In the genomic region with DNA sequence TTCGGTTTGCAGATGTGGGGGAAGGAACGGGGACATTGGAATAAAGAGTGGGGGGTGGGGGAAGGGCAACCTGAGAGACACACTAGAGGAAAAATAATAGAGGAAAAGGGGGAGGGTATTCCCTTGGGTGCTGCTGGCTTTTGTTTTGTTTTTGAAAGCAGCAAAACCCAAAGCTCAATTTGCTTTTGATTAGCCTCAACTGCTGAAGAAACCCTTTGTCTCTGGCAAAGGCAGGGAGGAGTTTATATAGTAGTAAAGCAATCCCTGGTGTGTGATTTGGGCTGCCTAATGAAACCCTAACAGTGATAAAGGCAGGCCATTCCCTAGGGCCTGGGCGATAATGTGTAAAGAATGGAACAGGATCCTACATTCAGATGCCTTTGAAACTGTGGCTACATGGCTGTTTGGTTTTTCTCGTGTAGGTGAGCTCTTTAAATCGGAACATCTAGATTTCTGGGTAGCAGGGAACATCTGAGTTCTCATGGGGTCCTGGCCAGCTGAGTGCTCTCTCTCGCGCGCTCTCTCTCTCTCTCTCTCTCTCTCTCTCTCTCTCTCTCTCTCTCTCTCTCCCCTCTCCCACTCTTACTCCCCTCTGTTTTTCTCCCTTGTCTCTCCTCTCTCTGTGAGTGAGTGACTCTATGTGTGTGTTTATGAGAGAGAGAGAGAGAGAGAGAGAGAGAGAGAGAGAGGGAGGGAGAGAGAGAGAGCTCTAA, we compare ENCODE assay signal across 8 mouse cellular contexts. TPM values are rescaled to one million over a fixed set of nuclear protein-coding genes. Genes with fewer than 3 reads are reported as not detected.
DNase-seq lines count a peak whose midpoint lies in the region; ATAC-seq and TF ChIP-seq lines count a peak whose summit lies in the region.
"Had no signal": no experiment of that assay in that cellular context is flagged by ENCODE, and none has a peak within 500 bp of the region (broad histone marks: within the 10 kb centered on the region; RNA-seq: fewer than 3 reads in every experiment).

No protein-coding gene starts in this region.

- TF ChIP-seq POLR2A in lung, adult 2 months (IDR thresholded peaks at IDR 0.05; ENCODE audit: borderline replicate concordance, extremely low read depth, low read depth, low read length): no peak

- 0 out of 2 replicates have a peak overlapping the region, but pooled peaks have one; percentile 15 for H3K27ac ChIP-seq in lung, postnatal 0 days (ENCODE audit: low read length)
- no peak overlapping the region; the same call in 1 of the 2 replicates for H3K27ac ChIP-seq in forebrain, embryonic 14.5 days (ENCODE audit: low read depth, low read length)
- H3K27ac ChIP-seq in limb, embryonic 15.5 days: peak overlapping the region; percentile 59

- no peak overlapping the region for H3K9ac ChIP-seq in lung, postnatal 0 days (replicated peaks; ENCODE audit: low read depth)
- no peak overlapping the region for H3K9ac ChIP-seq in forebrain, embryonic 14.5 days (ENCODE audit: low read length)
- H3K9ac ChIP-seq in limb, embryonic 15.5 days: no peak overlapping the region

- H3K4me3 ChIP-seq in lung, postnatal 0 days (ENCODE audit: low read depth, low read length): no peak overlapping the region
- no peak overlapping the region for H3K4me3 ChIP-seq in lung, adult 2 months (replicated peaks; ENCODE audit: extremely low read depth, low read depth, low read length)
- H3K4me3 ChIP-seq in forebrain, embryonic 14.5 days (ENCODE audit: low read depth, low read length): 0 out of 2 replicates have a peak overlapping the region, but pooled peaks have one; percentile 8
- H3K4me3 ChIP-seq in limb, embryonic 15.5 days: no peak overlapping the region

- no peak for TF ChIP-seq EP300 in lung, postnatal 0 days (IDR thresholded peaks at IDR 0.05)

- no peak for TF ChIP-seq CTCF in lung, postnatal 0 days (IDR thresholded peaks at IDR 0.05)
- no peak for TF ChIP-seq CTCF in lung, adult 2 months (IDR thresholded peaks at IDR 0.05; ENCODE audit: insufficient read depth, low read length)

- no peaks in the 10 kb centered on the region for H3K36me3 ChIP-seq in lung, postnatal 0 days (ENCODE audit: insufficient read depth, low read length)
- H3K36me3 ChIP-seq in forebrain, embryonic 14.5 days (ENCODE audit: control insufficient read depth, insufficient read depth, low read length): no peaks in the 10 kb centered on the region
- H3K36me3 ChIP-seq in limb, embryonic 15.5 days: no peaks in the 10 kb centered on the region

- 43% methylated on average over 8 of the region's 8 CpGs for WGBS in lung, postnatal 0 days
- 53% methylated on average over 8 of the region's 8 CpGs for WGBS in lung, adult 2 months
- WGBS in forebrain, embryonic 14.5 days: 6% methylated on average over 8 of the region's 8 CpGs
- WGBS in limb, embryonic 15.5 days: 14% methylated on average over 8 of the region's 8 CpGs

- no peaks in the 10 kb centered on the region for H3K9me3 ChIP-seq in lung, postnatal 0 days (ENCODE audit: low read length)
- H3K9me3 ChIP-seq in forebrain, embryonic 14.5 days (replicated peaks; ENCODE audit: control insufficient read depth, low read length): no peaks in the 10 kb centered on the region
- no peaks in the 10 kb centered on the region for H3K9me3 ChIP-seq in limb, embryonic 15.5 days

- H3K27me3 ChIP-seq in lung, postnatal 0 days (replicated peaks; ENCODE audit: insufficient read depth, low read length): no peaks in the 10 kb centered on the region
- H3K27me3 ChIP-seq in forebrain, embryonic 14.5 days (replicated peaks; ENCODE audit: control insufficient read depth, insufficient read depth, low read length): no peaks in the 10 kb centered on the region
- no peaks in the 10 kb centered on the region for H3K27me3 ChIP-seq in limb, embryonic 15.5 days

- DNase-seq in lung, postnatal 0 days (ENCODE audit: low spot score): no peak
- DNase-seq in lung, adult 2 months: no peak
- peak; percentile 37 for DNase-seq in forebrain, embryonic 14.5 days (ENCODE audit: low spot score)
- peak; percentile 43 for DNase-seq in retina, postnatal 1 day
- no peak for DNase-seq in left cerebral cortex, postnatal 36 days (ENCODE audit: low spot score in 2 of 2)
- DNase-seq in cerebellum, adult 9-10 months: no peak

- ATAC-seq in lung, postnatal 0 days: no peak
- ATAC-seq in forebrain, embryonic 14.5 days: peak; percentile 30; the same call in 1 of the 2 replicates
- ATAC-seq in limb, embryonic 15.5 days (ENCODE audit: insufficient number of reproducible peaks, low FRiP score, low TSS enrichment, low read depth): no peak
- ATAC-seq: intestine, embryonic 16.5 days had no signal

- no peaks in the 10 kb centered on the region; the same call in 1 of the 2 replicates for H3K4me1 ChIP-seq in lung, postnatal 0 days (ENCODE audit: insufficient read depth, low read depth, low read length)
- peaks cover 3% of the 10 kb centered on the region for H3K4me1 ChIP-seq in lung, adult 2 months (ENCODE audit: control insufficient read depth, insufficient read depth, low read length)
- H3K4me1 ChIP-seq in forebrain, embryonic 14.5 days (ENCODE audit: control insufficient read depth, insufficient read depth, low read length): peaks cover 11% of the 10 kb centered on the region
- peaks cover 29% of the 10 kb centered on the region for H3K4me1 ChIP-seq in limb, embryonic 15.5 days

- no peak overlapping the region for H3K4me2 ChIP-seq in lung, postnatal 0 days (replicated peaks; ENCODE audit: low read depth, low read length)
- peak overlapping the region; percentile 41 for H3K4me2 ChIP-seq in forebrain, embryonic 14.5 days (ENCODE audit: low read length)
- peak overlapping the region; percentile 37; the same call in 1 of the 2 replicates for H3K4me2 ChIP-seq in limb, embryonic 15.5 days

- intact Hi-C loops in left cerebral cortex, postnatal 36 days (cut with DNase I): no loop called here

RNA-seq across cellular contexts. Expression of a gene that starts 26.8 kb away (rescaled TPM):
- 20.0 and 20.2 TPM in 2 replicates for polyA plus RNA-seq in lung, postnatal 0 days (2015; fragmentation: Nextera tagmentation; extraction: Ambion mirVana)
- polyA plus RNA-seq in lung, adult 2 months (2012; rRNA removed): 57.7 and 65.9 TPM in 2 replicates
- polyA plus RNA-seq in forebrain, embryonic 14.5 days (2014; fragmentation: Nextera tagmentation; extraction: Ambion mirVana): 1.5 and 2.3 TPM in 2 replicates
- polyA plus RNA-seq in limb, embryonic 15.5 days (2015; fragmentation: Nextera tagmentation; extraction: Ambion mirVana): 12.9 and 13.0 TPM in 2 replicates
- total RNA-seq in left cerebral cortex, postnatal 36 days (2021): 10 to 100 TPM in 1 of 2 experiments, 1 to 10 TPM in 1; 7.2 to 10.9 TPM

Comparison
In these comparisons a context has a peak if more than half of its experiments do, and no peak if none do; other contexts are left out.
1. DNase-seq: peak in forebrain, embryonic 14.5 days (single experiment) and retina, postnatal 1 day (single experiment); none in lung, postnatal 0 days (single experiment), lung, adult 2 months (single experiment), left cerebral cortex, postnatal 36 days (0 of 2) and cerebellum, adult 9-10 months (single experiment).